Mouse (Mus musculus): Measurements from ENCODE around the gene Lhx3. TPM values are rescaled to one million over a fixed set of nuclear protein-coding genes. Genes with fewer than 3 reads are reported as not detected.

Gene Lhx3
- not detected for polyA plus RNA-seq (2017; shearing (Covaris generic))

DNA sequence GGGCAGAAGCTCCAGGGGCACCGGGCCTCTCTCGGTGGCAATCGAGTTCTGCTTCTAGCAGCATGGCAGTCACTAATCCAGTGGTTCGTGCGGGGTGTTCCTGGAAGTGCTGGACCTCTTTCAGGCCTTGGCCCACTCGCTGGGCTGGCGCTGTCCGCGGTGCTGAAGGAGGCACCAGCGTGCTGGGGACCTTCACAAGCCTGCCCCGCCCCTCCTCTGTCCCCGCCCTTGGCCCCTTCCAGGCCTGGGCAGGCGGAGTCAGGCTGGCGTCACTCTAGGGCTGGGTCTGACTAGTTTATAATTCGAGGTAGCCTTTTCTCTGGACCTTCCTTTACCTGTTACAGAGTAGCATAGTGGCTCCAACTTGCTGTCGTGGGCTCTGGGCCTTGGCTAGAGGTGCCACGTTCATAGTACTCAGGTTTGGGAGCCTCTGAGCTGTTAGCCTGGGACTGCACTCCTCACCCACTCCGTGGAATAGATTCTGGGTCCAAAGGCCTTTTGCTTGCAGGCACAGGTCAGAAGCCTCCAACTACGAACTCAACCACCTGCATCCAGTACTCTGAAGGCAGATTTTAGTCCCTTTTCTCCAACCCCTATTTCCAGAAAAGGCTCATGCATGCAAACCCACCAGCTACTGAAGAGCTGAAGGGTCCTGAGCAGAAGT lies at the start of gene Lhx3:
Gene Lhx3 (minus strand): TSS at position 164 of the 664 bp plus-strand sequence.
- ATAC-seq = no peak

DNA sequence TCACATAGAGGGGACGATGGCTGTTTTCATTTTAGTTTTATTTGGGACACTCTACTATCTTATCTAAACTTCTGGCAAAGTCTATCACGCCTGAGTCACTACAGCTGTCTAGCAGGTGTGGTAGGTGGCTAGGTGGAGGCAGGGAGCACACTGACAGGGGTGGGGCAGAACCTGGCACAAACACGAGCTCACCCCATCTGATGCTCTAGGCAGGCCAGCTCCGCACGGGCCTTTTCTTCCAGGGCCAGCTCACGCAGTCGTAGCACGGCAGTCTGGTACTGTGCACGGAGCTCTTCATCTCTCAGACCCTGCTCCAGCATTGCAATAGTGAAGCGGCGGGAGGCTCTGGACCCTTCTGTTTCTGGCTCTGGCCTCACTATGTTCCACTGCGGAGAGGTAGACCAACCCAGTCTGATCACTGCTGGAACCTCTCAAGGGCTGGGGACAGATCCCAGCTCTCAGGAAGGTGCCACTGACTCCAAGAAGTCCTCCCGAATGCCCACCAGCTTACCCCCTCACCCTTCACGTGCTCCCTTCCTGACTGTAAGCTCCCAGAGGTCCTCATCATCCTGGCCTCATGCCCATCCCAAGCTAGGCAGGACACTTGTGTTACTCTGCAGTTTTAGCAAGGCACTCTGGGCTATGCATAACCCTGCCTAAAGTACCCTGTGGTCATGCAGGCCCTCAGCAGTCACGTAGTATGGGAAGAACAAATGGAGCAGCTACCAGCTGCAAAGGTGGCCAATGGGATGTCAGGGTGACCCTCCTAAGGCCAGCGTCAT lies 49.4 kb upstream of the Lhx3 start:
- no peak for ATAC-seq

DNA sequence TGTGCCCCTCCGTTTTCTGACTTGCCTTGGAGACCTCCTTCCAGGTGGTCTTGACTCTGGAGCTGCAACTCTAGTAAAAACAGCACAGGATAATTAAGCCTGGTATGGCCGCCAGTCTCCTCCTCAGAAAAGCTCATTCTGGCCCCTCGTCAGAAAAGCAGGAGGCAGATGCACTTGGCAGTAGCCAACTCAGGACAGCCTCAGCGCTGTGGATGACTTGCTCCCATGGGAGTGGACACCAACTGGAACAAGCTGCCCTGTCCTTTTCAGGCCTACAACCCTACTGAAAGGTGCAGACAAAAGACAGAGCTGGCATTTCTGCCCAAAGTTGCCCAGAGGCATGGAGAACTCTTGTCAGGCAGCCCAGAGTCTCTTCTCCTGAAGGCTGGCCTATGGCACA lies 46.7 kb upstream of the Lhx3 start:
- ATAC-seq = no peak

DNA sequence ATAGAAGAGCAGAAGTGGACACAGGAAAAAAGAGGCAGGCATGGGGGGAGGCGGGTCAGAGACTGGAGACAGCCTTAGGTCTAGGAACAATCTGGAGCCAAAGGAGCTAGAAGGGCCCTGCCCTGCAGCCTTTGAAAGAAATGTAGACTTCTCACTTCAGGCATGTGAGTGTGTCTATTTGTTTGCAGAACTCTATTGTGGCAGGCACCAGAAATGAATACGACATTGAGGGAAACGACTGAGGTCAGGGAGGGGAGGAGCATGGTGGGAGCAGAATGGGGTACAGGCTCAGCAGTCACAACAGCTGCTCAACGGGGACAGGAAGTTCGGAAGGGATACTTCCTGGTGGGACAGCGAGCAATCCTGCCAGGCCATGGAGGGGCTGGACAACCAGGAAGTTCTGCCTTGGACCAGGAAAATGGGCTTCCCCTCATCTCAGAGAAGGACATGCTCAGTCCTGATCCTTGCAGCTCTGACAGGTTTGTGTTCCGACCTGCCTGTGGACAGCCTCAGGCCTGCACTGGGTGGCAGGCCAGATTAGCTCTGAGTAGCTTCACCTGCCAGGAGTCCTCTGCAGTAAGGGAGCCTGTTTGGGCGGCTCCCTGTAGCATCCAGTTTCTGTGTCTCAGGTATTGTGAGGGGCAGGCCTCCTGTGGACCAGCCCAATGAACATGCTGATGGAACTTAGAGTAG lies 44.6 kb upstream of the Lhx3 start:
- no peak for ATAC-seq

DNA sequence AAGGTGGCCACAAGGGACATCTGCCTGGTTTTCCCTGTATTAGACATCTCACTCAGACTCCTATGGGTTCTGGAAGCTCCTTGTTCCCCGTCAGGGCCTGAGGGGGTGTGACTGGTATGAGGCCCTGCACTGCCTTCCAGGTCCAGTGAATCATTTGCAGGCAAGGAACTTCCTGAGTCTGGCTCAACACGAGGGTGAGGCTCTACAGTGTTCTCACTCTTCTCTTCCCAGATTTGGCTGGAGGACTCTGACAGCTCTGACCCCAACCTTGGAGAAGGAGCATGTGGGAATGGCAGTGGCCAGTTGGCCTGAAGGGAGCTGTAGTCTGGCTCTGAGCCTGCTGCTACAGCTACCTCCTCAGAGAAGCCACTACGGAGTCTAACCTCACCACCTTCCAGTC lies 39.4 kb upstream of the Lhx3 start:
- no peak for ATAC-seq

DNA sequence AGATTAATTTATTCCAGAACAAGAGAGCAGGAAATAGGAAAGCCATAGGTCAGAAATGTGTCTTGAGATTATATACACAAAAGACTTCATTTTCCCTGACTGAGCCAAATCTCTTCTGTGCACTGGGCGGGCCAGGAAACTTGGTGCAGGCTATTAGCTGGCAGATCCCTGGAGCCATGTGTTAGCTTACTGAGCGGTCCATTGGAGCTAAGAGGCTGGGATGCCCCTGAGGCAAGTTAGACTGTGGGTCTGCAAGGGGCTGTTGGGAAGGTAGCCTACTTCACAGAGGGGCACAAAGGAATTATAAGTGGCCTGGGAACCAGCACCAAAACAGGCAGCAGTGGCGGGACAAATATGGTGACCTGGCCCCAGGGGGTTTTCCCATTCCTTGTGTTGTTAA lies 32.8 kb upstream of the Lhx3 start:
- no peak for ATAC-seq

DNA sequence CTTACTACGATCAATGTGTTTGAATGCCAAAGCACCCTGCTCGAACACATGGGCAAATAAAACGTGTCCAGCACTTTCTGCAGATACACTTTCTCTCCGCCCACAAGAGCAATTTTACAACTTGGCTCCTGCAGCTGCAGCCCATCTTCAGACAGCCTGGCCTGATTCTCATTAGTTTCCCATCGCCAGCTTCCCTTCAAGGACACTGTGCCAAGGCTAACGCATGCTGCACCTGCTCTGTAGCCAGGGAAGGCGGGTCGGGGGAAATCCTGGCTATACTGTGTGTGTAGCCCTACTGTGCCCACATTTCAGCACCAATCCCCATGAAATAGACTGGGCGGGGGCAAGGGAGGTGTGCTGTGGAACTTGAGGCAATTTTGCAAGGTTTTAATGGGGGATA lies 32.2 kb upstream of the Lhx3 start:
- ATAC-seq = no peak

DNA sequence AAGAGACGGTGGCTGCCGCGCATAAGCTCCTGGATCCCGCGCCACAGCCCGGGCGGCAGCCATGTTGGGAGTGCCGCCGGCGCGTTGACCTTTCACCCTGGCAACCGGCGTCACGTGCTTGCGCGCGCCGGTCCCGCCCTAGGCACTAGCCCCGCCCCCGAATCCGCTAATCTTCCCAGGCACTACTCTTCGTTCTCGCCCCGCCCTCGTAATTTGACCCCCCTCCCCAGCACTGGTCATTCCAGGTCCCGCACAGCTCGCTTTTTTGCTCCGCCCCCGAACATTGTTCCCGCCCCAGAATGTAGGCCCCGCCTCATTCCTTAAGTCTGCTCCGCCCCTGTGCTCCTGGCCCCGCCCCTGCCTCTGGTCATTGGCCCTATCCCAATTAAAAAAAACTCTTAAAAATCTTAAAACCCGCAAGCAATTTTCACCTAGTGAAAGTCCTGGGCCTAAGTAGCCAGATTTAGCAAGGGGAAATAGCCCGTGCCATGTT lies 29.2 kb upstream of the Lhx3 start, which contains the start of gene Qsox2:
Gene Qsox2 (minus strand): TSS at position 236 of the 493 bp plus-strand sequence.
- ATAC-seq = peak; percentile 80

DNA sequence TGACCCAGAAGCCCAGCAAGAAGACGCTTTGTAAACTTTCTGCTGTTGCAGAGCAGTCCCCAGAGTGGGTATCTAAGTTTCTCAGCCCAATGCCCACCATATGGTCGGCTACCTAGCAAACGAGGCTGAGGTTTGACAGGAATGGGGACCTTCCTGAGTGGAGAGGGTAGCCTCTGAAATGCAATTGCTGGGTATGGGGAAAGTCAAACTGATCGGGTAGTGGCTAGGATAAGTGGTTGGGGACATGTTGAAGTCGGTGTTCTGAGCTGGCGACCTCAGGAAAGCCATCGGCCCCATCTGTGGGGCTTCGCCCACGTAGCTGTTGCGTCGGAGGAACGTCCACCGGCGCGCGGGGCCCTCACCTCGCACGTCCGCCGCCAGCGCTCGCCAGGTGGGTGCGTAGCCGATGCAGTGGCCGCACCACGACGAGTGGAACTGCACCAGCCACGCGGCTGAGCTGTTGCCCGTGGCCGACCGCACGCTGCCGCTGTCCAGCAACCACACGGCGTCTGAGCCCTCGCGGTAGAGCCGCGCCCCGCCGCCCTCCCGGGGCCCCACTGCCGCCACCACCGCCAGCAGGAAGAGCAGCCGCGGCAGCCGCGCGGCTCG lies 28.7 kb upstream of the Lhx3 start:
- ATAC-seq = peak; percentile 18

DNA sequence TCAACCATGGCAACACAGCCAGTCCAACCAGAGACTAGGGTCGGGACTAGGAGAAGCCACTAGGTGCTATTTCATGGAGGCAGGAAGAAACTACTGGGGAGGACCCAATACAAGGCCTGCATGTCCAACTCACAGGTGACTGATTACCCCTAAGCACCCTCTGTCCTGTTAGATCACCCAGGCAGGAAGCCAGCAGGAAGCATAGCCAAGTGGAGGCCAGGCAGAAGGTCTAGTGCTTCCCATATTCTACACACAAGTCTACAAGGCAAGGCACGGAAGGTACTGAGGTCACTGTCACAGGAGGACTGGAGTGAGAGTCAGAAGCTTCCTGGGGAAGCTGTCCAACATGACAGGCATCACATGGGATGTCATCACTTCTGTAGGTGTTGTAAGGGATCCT lies 26.7 kb upstream of the Lhx3 start:
- ATAC-seq = no peak

DNA sequence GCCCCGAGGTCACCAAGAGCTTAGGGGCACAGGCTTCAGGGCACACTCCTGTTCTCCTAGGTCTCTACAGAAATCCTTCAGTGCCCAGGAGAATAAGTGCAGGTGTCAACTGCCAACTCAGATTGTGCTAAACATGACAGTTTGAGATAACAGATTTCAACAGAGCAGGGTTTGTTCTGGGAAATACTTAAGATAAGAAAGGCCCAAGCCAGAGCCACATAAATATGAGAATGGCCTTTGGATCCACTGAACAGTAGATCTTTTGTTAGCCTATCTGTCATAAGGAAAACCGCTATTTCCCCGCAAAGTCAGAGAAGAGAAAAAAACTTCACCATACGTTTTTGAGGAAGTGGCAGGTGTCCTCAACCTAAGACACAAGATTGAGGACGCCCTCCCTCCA lies 26.2 kb upstream of the Lhx3 start:
- no peak for ATAC-seq

DNA sequence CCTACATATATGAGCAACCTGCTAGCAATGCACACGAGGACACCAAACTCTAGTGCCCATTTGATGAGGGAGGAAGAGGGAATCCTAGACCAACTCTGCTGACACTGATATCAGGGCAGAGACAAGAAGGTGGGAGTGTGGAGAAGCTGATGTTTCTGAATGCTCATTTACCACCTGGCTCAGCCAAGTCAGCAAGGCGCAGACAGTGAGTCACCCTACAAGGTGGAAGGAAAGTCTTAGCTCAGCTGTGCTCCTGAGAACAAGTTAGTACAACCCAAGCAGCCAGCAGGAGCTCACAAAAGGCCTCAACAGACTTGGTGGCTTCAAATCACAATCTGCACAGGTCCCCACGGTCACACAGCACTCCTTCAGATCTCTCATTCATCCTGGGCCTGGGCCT lies 23.3 kb upstream of the Lhx3 start:
- ATAC-seq = no peak

DNA sequence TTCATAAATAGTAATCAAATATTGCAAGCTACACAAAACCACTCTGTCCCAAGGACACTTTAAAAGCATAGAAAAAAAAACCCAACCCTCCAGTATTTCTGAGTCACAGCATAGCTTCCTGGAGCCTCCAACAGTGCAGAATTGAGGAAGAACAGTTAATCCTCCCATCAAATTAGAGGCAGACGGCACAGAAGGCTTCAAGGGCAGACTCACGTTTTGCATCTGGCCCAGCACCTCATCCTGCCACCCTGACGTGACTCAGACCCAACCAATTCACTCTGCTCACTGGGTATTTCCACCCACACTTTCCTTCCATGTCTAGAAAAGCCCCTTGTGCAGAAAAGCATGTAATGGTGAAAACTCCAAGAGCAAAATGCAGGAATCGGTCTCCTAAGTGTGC lies 22.2 kb upstream of the Lhx3 start:
- no peak for ATAC-seq

DNA sequence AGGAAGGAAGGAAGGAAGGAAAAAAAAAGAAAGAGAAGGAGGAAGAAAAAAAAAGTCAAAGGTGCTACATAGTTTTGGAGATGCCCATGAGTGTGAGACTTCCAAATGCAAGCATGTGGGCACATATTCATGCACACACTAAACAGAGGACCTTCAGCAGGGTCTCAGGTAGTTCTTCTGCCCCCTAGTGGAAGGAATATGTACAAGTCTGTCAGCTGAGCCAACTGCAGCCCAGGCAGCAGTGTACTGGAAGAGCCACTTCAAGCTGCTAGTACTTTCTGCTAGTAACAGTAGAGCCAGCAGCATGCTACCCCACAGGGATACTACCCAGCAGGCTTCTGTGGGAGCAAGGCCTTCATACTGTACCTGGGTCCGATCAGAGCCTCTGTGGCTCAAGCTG lies 19.7 kb upstream of the Lhx3 start:
- ATAC-seq = no peak

DNA sequence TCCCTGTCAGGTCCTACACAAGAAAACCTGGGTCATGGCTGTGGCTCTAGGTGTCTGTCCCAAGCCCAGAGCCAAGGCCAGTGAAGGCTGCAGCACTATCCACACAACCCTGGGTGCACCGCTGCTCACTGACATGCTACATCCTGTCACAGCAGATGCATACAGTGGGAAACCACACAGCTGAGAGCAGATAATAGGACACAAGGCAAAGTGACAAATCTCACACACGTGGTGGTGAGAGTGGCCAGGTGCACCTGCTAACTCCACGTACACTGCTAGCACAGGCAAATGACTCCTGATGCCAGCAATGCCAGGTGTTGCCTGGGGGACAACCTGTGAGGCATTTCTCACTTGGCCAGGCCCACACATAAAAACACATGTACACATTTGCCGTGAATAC lies 17.2 kb upstream of the Lhx3 start:
- ATAC-seq = no peak

DNA sequence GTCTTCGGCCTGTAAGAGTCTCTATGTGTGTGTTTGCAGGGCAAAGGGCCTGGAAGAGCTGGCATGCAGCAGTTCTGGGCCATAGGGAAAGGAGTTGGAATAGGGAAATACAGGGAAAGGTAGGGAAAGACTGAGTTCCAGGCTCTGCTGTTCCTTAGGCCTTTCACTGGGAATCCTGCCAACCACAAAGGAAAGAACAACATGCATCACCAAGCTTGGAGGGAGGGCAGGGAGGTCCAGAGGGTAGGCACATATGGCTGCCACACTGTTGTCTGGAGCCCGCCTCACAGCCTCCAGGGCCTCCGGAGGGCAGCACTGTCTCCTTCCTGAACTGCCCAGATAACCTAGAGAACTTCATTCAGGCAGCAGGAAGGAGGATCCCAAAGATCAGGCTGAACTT lies 15.9 kb upstream of the Lhx3 start:
- no peak for ATAC-seq

DNA sequence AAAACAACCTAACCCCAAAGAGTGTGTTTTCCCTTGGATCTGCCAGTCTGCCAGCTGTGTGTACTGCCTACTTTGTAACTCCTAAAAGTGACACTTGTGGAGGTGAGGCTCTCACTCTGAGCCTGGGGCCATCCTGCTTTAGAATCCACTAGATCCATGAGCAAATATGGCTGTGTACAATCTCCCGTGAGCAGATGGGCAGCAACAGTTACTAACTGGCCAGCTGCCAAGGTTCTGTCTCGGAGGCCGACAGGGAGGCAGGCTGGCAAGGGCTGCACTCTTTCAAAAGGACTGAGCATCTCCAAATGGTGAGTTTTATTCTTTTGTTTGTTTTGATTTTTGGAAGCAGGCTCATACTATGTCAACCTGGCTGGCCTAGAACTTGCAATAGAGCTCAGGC lies 6.4 kb upstream of the Lhx3 start:
- no peak for ATAC-seq

DNA sequence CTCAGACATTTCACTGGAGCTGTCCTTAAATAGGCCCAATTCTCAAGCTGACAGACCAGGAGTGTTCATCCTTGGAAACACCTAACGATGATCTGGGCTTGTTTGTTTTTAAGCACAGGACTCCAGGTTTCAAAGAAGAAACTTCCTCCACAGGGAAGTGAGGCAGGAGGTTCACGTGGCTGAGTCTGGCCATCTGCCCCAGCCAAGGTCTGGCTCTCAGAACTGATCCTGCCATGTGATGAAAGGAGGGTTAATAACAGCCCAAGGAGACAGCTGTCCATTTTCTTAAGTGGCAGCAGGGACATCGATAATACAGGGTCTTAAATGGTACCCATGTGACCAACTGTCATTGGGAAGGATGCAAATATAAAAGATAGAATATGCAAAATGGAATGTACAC lies 1.5 kb upstream of the Lhx3 start:
- no peak for ATAC-seq

DNA sequence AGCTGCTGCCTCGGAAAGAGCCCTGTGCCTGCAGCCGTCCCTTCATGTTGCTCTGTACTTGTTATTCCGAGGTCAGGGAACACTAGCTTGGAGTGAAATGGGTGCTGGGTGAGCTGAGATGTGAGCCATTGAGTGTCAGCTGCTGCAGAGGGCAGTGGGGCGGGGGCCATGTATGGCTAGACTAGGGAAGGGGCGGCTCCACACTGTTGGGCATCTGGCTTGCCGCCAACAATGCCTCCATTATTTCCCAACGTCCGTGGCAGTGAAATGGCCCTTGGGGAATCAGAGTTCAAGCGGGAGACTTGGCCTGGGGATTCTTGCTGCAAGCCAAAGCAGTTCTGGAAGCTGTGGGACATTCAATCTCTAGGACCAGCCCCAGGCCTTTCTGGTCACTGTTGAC lies 530 bp downstream of the Lhx3 start:
- no peak for ATAC-seq

DNA sequence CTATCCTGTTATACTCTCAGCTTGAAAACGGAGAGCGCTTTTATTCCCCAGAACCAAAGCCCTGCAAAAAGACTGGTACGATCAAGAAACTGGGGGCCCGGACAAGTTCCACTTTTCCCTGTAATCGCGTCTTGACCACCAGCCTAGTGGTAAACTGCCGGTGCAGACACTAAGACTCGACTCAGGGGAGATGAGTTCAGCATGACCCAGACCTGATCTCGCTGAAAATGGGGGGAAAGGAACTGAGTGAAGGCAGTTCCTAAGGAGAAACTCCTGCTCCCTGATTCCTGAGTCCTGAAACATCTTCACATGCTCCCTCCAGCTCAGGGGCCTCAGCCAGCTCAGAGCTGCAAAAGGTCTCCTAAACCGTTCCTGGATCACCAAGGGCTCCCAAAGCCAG lies 2.3 kb downstream of the Lhx3 start:
- ATAC-seq = no peak

DNA sequence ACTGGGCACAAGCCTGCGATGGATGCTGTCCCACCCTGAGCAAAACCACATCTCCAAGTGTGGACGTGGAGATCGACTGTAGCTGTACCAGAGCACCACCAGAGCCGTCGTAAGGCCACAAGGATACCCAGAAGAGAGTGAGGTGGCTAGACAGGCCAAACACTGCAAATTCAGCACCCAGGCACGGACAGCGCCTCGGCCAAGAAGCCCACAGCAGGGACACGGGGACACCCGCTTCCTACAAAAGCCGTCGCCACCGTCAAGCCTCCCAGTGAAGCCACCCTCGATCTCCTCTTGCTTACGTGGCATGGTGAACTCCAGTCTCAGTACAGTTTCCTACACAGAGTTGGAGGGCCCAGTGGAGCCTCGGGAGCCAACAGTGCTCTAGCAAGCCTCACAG lies 3.0 kb downstream of the Lhx3 start:
- ATAC-seq = no peak

DNA sequence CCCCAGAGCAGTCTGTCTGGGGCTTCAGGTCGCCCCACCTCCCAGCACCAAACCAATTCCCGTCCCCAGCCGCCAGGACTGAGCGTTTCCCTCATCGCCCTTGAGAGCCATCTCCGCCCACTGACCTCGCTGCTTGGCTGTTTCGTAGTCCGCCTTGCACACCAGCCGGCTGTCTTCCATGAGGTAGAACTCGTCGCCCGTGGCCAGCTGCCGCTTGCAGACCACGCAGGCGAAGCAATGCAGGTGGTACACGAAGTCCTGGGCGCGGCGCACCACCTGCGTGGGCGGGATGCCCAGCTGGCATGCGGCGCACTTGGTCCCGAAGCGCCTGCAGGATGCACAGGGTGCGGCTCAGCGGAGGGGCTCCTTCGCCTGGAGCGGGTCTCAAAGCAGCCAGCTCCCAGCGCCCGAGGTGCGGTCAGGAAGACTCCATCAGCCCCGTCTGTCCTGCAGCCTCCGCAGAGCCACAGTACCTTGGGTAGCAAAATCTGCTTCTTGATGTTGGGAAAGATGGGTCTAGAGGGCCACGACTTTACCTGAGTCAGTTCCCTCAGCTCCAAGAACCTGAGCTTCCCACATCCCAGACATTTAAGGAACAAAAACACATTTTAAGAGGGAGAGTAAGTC lies 5.1 kb downstream of the Lhx3 start:
- ATAC-seq = no peak
